ENCODE assay signal across 13 mouse cellular contexts in genomic region chr14:26257756-26258617, GRCm38 (mm10). TPM values are rescaled to one million over a fixed set of nuclear protein-coding genes. Genes with fewer than 3 reads are reported as not detected.
DNase-seq lines count a peak whose midpoint lies in the region; ATAC-seq and TF ChIP-seq lines count a peak whose summit lies in the region.
"Not testable (repeated sequence)": the region's sequence is repeated elsewhere in the genome, so short reads cannot be mapped to it uniquely, and the experiment has no call there.
"Had no signal": no experiment of that assay in that cellular context is flagged by ENCODE, and none has a peak within 500 bp of the region (broad histone marks: within the 10 kb centered on the region; RNA-seq: fewer than 3 reads in every experiment).

Gene Duxbl3, plus strand, starts transcription at chr14:26257962.

- TF ChIP-seq EP300 in heart, postnatal 0 days (IDR thresholded peaks at IDR 0.05; ENCODE audit: low read depth), result not testable (repeated sequence)

- not testable (repeated sequence) for H3K9me3 ChIP-seq in embryonic facial prominence, embryonic 15.5 days (replicated peaks); forebrain, postnatal 0 days (ENCODE audit: low read length); heart, postnatal 0 days (replicated peaks; ENCODE audit: control insufficient read depth, low read length); hindbrain, postnatal 0 days (ENCODE audit: low read length); kidney, postnatal 0 days (replicated peaks; ENCODE audit: low read length); lung, embryonic 16.5 days (ENCODE audit: control insufficient read depth, low read length); midbrain, postnatal 0 days (ENCODE audit: low read length); stomach, embryonic 16.5 days (replicated peaks; ENCODE audit: control insufficient read depth, low read length)

- TF ChIP-seq CTCF in forebrain, postnatal 0 days (IDR thresholded peaks at IDR 0.05; ENCODE audit: low read depth); heart, postnatal 0 days (IDR thresholded peaks at IDR 0.05; ENCODE audit: low read depth); hindbrain, postnatal 0 days (IDR thresholded peaks at IDR 0.05; ENCODE audit: low read depth); kidney, postnatal 0 days (IDR thresholded peaks at IDR 0.05; ENCODE audit: low read depth); midbrain, postnatal 0 days (IDR thresholded peaks at IDR 0.05): not testable (repeated sequence)

- no CpG with 5 or more reads among the region's 25 CpGs for WGBS in embryonic facial prominence, embryonic 15.5 days
- no CpG with 5 or more reads among the region's 25 CpGs for WGBS in forebrain, postnatal 0 days
- WGBS in heart, postnatal 0 days, result no CpG with 5 or more reads among the region's 25 CpGs
- WGBS in hindbrain, postnatal 0 days, result no CpG with 5 or more reads among the region's 25 CpGs
- no CpG with 5 or more reads among the region's 25 CpGs for WGBS in kidney, postnatal 0 days
- no CpG with 5 or more reads among the region's 25 CpGs for WGBS in lung, embryonic 16.5 days
- WGBS in midbrain, postnatal 0 days, result no CpG with 5 or more reads among the region's 25 CpGs
- WGBS in stomach, embryonic 16.5 days, result no CpG with 5 or more reads among the region's 25 CpGs

- H3K4me1 ChIP-seq in embryonic facial prominence, embryonic 15.5 days; forebrain, postnatal 0 days (ENCODE audit: insufficient read depth); heart, postnatal 0 days (ENCODE audit: control insufficient read depth, insufficient read depth); hindbrain, postnatal 0 days (ENCODE audit: insufficient read depth, low read length); kidney, postnatal 0 days (replicated peaks; ENCODE audit: insufficient read depth, low read length); lung, embryonic 16.5 days (replicated peaks; ENCODE audit: control insufficient read depth, insufficient read depth, low read length); midbrain, postnatal 0 days (ENCODE audit: insufficient read depth, low read length); stomach, embryonic 16.5 days (ENCODE audit: control insufficient read depth, insufficient read depth, low read length): not testable (repeated sequence)

- not testable (repeated sequence) for DNase-seq in forebrain, postnatal 0 days; heart, postnatal 0 days (ENCODE audit: low spot score); hindbrain, postnatal 0 days (ENCODE audit: low spot score); kidney, postnatal 0 days (ENCODE audit: low spot score); midbrain, postnatal 0 days (ENCODE audit: low spot score)

- not testable (repeated sequence) for H3K4me2 ChIP-seq in embryonic facial prominence, embryonic 15.5 days (replicated peaks); forebrain, postnatal 0 days (ENCODE audit: low read depth); heart, postnatal 0 days (ENCODE audit: low read depth, low read length); hindbrain, postnatal 0 days (ENCODE audit: low read depth, low read length); kidney, postnatal 0 days (ENCODE audit: low read length); lung, embryonic 16.5 days (ENCODE audit: low read depth, low read length); midbrain, postnatal 0 days (ENCODE audit: low read depth, low read length, poor library complexity, severe bottlenecking); stomach, embryonic 16.5 days (ENCODE audit: low read depth, low read length)

- not testable (repeated sequence) for H3K36me3 ChIP-seq in embryonic facial prominence, embryonic 15.5 days; forebrain, postnatal 0 days (ENCODE audit: insufficient read depth); heart, postnatal 0 days (replicated peaks; ENCODE audit: control insufficient read depth, insufficient read depth, low read length); hindbrain, postnatal 0 days (ENCODE audit: insufficient read depth, low read length); kidney, postnatal 0 days (ENCODE audit: insufficient read depth, low read length); lung, embryonic 16.5 days (ENCODE audit: control insufficient read depth, insufficient read depth, low read length); midbrain, postnatal 0 days (ENCODE audit: insufficient read depth, low read length); stomach, embryonic 16.5 days (ENCODE audit: control insufficient read depth, insufficient read depth, low read length)

- not testable (repeated sequence) for H3K9ac ChIP-seq in embryonic facial prominence, embryonic 15.5 days; forebrain, postnatal 0 days; heart, postnatal 0 days (replicated peaks; ENCODE audit: low read depth, low read length); hindbrain, postnatal 0 days (replicated peaks; ENCODE audit: low read length); kidney, postnatal 0 days (ENCODE audit: low read depth, low read length); lung, embryonic 16.5 days (ENCODE audit: low read length); midbrain, postnatal 0 days (replicated peaks; ENCODE audit: low read length, poor library complexity, severe bottlenecking); stomach, embryonic 16.5 days (ENCODE audit: low read length)

- H3K27me3 ChIP-seq in embryonic facial prominence, embryonic 15.5 days; forebrain, postnatal 0 days (ENCODE audit: insufficient read depth, low read length); heart, postnatal 0 days (ENCODE audit: control insufficient read depth, insufficient read depth, low read length); hindbrain, postnatal 0 days (ENCODE audit: insufficient read depth, low read length); kidney, postnatal 0 days (ENCODE audit: insufficient read depth, low read length); lung, embryonic 16.5 days (ENCODE audit: control insufficient read depth, insufficient read depth, low read depth, low read length); midbrain, postnatal 0 days (ENCODE audit: insufficient read depth, low read length); stomach, embryonic 16.5 days (ENCODE audit: control insufficient read depth, insufficient read depth, low read length): not testable (repeated sequence)

- H3K4me3 ChIP-seq in embryonic facial prominence, embryonic 15.5 days (replicated peaks); forebrain, postnatal 0 days (ENCODE audit: low read depth, low read length); heart, postnatal 0 days (ENCODE audit: low read depth, low read length); hindbrain, postnatal 0 days (ENCODE audit: low read length); kidney, postnatal 0 days (replicated peaks; ENCODE audit: low read depth, low read length); lung, embryonic 16.5 days (ENCODE audit: low read length); midbrain, postnatal 0 days (ENCODE audit: low read depth, low read length); stomach, embryonic 16.5 days (replicated peaks; ENCODE audit: low read length): not testable (repeated sequence)

- ATAC-seq in embryonic facial prominence, embryonic 15.5 days (ENCODE audit: insufficient number of reproducible peaks, low FRiP score, low TSS enrichment, low read depth), result peak; percentile 80
- peak; percentile 93 for ATAC-seq in forebrain, postnatal 0 days
- peak; percentile 73 for ATAC-seq in heart, postnatal 0 days (ENCODE audit: insufficient read depth, low read depth)
- peak; percentile 97 for ATAC-seq in hindbrain, postnatal 0 days
- peak; percentile 78 for ATAC-seq in kidney, postnatal 0 days (replicated peaks; ENCODE audit: low FRiP score, low read depth)
- peak; percentile 91 for ATAC-seq in lung, embryonic 16.5 days (ENCODE audit: low read depth)
- ATAC-seq in midbrain, postnatal 0 days (ENCODE audit: low FRiP score), result peak; percentile 91
- ATAC-seq in stomach, embryonic 16.5 days (ENCODE audit: insufficient read depth, low FRiP score), result peak; percentile 71; the same call in 1 of the 2 replicates

- not testable (repeated sequence) for H3K27ac ChIP-seq in embryonic facial prominence, embryonic 15.5 days (replicated peaks); forebrain, postnatal 0 days (ENCODE audit: low read depth, low read length); heart, postnatal 0 days (ENCODE audit: low read depth); hindbrain, postnatal 0 days; kidney, postnatal 0 days; lung, embryonic 16.5 days (ENCODE audit: low read length); midbrain, postnatal 0 days (ENCODE audit: low read depth, low read length); stomach, embryonic 16.5 days (ENCODE audit: low read length)

RNA-seq across cellular contexts. Expression of gene Duxbl3, which starts in this region (rescaled TPM):
- 0.87 and 3.4 TPM in 2 replicates for polyA plus RNA-seq in embryonic facial prominence, embryonic 15.5 days (2015; fragmentation: Nextera tagmentation; extraction: Ambion mirVana)
- 2.1 and 3.8 TPM in 2 replicates for total RNA-seq in forebrain, postnatal 0 days (2014; rRNA removed)
- polyA plus RNA-seq in forebrain, postnatal 0 days (2015; fragmentation: Nextera tagmentation; extraction: Ambion mirVana), result 0.55 and 3.4 TPM in 2 replicates
- 0.23 TPM in 1 of 2 replicates, not detected in the other for total RNA-seq in heart, postnatal 0 days (2014; rRNA removed; ENCODE audit: low replicate concordance)
- 0.55 and 0.70 TPM in 2 replicates for polyA plus RNA-seq in heart, postnatal 0 days (2015; fragmentation: Nextera tagmentation; extraction: Ambion mirVana)
- 0.61 and 2.1 TPM in 2 replicates for total RNA-seq in hindbrain, postnatal 0 days (2014; rRNA removed)
- 2.5 and 2.9 TPM in 2 replicates for polyA plus RNA-seq in hindbrain, postnatal 0 days (2015; fragmentation: Nextera tagmentation; extraction: Ambion mirVana)
- polyA plus RNA-seq in kidney, postnatal 0 days (2015; fragmentation: Nextera tagmentation; extraction: Ambion mirVana), result 1.8 and 1.9 TPM in 2 replicates
- 0.59 and 1.7 TPM in 2 replicates for polyA plus RNA-seq in lung, embryonic 16.5 days (2015; fragmentation: Nextera tagmentation; extraction: Ambion mirVana)
- 0.66 and 2.5 TPM in 2 replicates for total RNA-seq in midbrain, postnatal 0 days (2014; rRNA removed)
- polyA plus RNA-seq in midbrain, postnatal 0 days (2015; fragmentation: Nextera tagmentation; extraction: Ambion mirVana), result 2.4 and 2.6 TPM in 2 replicates
- 0.62 and 1.0 TPM in 2 replicates for polyA plus RNA-seq in stomach, embryonic 16.5 days (2015; fragmentation: Nextera tagmentation; extraction: Ambion mirVana)
- total RNA-seq: gastrocnemius, adult 8-10 months; heart, adult 18-20 months; heart, postnatal 25 days; liver, adult 2 months; monocyte, adult 5-6 weeks had no signal
- polyA plus RNA-seq: liver, adult 2 months had no signal

Comparison
In these comparisons a context has a peak if more than half of its experiments do, and no peak if none do; other contexts are left out.
1. Peak in ATAC-seq in heart, postnatal 0 days; RNA of the gene not detected or under 1 TPM.